Mouse (Mus musculus) lung, embryonic 14.5 days (tissue): Measurements from ENCODE around the gene Ints4. TPM values are rescaled to one million over a fixed set of nuclear protein-coding genes. Genes with fewer than 3 reads are reported as not detected.

Source experiments
- ATAC-seq: fragments of 200-750 bp; cut with Nextera tagmentation; 2 replicates; pipeline ENCODE4 v1.8.0; 2017; ENCODE audit warnings: mild to moderate bottlenecking, moderate TSS enrichment, moderate library complexity; ENCODE audit not compliant: insufficient read depth
- DNase-seq: peaks from one replicate; pipeline ENCODE4 v3.0.0-alpha.2; 2015
- H3K27ac ChIP-seq: fragments of 300-500 bp; sonication (generic); 2 replicates; pipeline ENCODE4 v1.5.1; 2014; ENCODE audit warnings: low read depth, mild to moderate bottlenecking, moderate library complexity
- H3K27me3 ChIP-seq: fragments of 300-500 bp; sonication (generic); 2 replicates; pipeline ENCODE4 v1.6.1; 2014; ENCODE audit warnings: low read length, control low read depth; ENCODE audit not compliant: insufficient read depth
- H3K36me3 ChIP-seq: fragments of 300-500 bp; sonication (generic); 2 replicates; pipeline ENCODE4 v1.6.1; 2014; ENCODE audit warnings: control low read depth; ENCODE audit not compliant: insufficient read depth
- H3K4me1 ChIP-seq: fragments of 300-500 bp; sonication (generic); 2 replicates; pipeline ENCODE4 v1.6.1; 2014; ENCODE audit warnings: antibody characterized with exemption, control low read depth; ENCODE audit not compliant: insufficient read depth
- H3K4me2 ChIP-seq: fragments of 300-500 bp; sonication (generic); 2 replicates; pipeline ENCODE4 v1.6.1; 2014; ENCODE audit warnings: mild to moderate bottlenecking
- H3K4me3 ChIP-seq: fragments of 300-500 bp; sonication (generic); 2 replicates; pipeline ENCODE4 v1.5.1; 2014; ENCODE audit warnings: low read depth, low read length
- H3K9ac ChIP-seq: fragments of 300-500 bp; sonication (generic); 2 replicates; pipeline ENCODE4 v1.6.1; 2014
- H3K9me3 ChIP-seq: fragments of 300-500 bp; sonication (generic); 2 replicates; pipeline ENCODE4 v1.6.1; 2016; ENCODE audit warnings: low read depth, low read length, control low read depth
- CTCF ChIP-seq: IDR thresholded peaks from 2 replicates; pipeline ENCODE4 v1.5.1; 2016; ENCODE audit warnings: antibody characterized with exemption, low read depth
- WGBS: fragments of 180-500 bp; shearing (Covaris S2); extraction: QIAGEN DNeasy Blood & Tissue Kit; methylation state at CpG from one replicate; pipeline ENCODE4 v1.1.7; 2014; 5-methylcytosine and 5-hydroxymethylcytosine counted together
- polyA plus RNA-seq: library from polyadenylated mRNA; unstranded; fragments of >200 nt; fragmentation: Nextera tagmentation; extraction: Ambion mirVana; gene quantifications from 2 replicates; pipeline ENCODE4 v1.2.1, GENCODE M21; 2014

Ints4 gene
- polyA plus RNA-seq, 1 experiment from 2014 or later, result 62.0 TPM

GRCm38 (mm10) chr7:97483378-97483777 lies 2.6 kb downstream of the Ints4 start:
- H3K4me2 ChIP-seq, result no peak overlapping the region
- DNase-seq (no peak), ATAC-seq (no peak)
- no peaks in the 10 kb centered on the region for H3K27me3 ChIP-seq
- no peak for TF ChIP-seq CTCF
- no peak overlapping the region for H3K27ac ChIP-seq
- H3K9me3 ChIP-seq, result no peaks in the 10 kb centered on the region
- 75% methylated on average over 2 of the region's 2 CpGs for WGBS
- H3K4me3 ChIP-seq, result no peak overlapping the region
- H3K4me1 ChIP-seq, result 0 out of 2 replicates have a peak, but pooled peaks cover 3% of the 10 kb centered on the region
- peaks cover 36% of the 10 kb centered on the region for H3K36me3 ChIP-seq
- H3K9ac ChIP-seq, result no peak overlapping the region

- Histone ChIP-seq H3K4me1 (no peaks in the 10 kb centered on the region), H3K27ac (no peak overlapping the region), H3K36me3 (peaks cover 61% of the 10 kb centered on the region), H3K9me3 (no peaks in the 10 kb centered on the region), H3K9ac (no peak overlapping the region), H3K4me3 (no peak overlapping the region), H3K4me2 (no peak overlapping the region), H3K27me3 (no peaks in the 10 kb centered on the region)
- DNase-seq (no peak), ATAC-seq (no peak)
- WGBS, result 68% methylated on average over 3 of the region's 3 CpGs
- TF ChIP-seq CTCF, result no peak
Measured at GRCm38 (mm10) chr7:97491157-97491556, 10.4 kb downstream of the Ints4 start.

DNA sequence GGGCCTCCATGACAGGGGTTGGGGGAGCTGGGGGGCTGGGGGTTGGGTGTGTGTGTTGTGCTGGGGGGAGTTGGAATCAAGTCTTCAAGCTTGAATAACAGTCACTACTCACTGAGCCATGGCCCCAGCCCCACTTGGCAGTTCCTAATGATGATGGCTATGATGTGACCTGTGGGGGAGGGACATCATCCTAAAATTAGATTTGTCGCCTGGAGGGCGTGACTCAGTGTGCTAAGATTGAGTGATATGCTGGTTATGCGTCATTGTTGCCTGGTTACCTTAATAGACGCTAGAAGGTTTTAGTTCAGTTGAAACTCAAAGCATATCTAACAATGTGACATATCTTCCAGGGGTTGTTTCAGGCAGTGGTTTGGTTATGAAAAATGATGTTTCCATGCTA lies 11.7 kb downstream of the Ints4 start:
- 90% methylated on average over 4 of the region's 4 CpGs for WGBS
- H3K36me3 ChIP-seq, result peaks cover 50% of the 10 kb centered on the region
- H3K9me3 ChIP-seq, result no peaks in the 10 kb centered on the region
- no peak overlapping the region for H3K4me2 ChIP-seq
- no peaks in the 10 kb centered on the region for H3K27me3 ChIP-seq
- no peak overlapping the region for H3K9ac ChIP-seq
- ATAC-seq (no peak), DNase-seq (no peak)
- H3K27ac ChIP-seq, result no peak overlapping the region
- no peak for TF ChIP-seq CTCF
- no peaks in the 10 kb centered on the region for H3K4me1 ChIP-seq
- no peak overlapping the region for H3K4me3 ChIP-seq

DNA sequence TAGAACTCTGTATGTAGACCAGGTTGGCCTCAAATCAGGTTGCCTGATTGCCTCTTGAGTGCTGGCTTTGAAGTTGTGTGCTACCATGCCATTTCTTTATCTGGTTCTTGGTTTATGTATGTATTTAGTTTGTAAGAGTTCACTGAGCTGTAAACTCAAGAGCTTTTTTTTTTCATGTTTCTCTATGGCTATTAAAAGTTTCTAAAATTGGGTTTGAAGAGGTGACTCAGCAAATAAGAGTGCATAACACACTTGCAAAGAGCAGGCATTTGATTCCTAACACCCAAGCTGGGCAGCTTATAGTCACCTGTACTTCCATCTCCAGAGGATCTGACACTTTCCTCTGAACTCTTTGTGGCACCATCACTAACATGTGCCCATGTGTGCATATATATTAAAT lies 14.3 kb downstream of the Ints4 start:
- no peak overlapping the region for H3K27ac ChIP-seq
- H3K9ac ChIP-seq, result no peak overlapping the region
- H3K4me3 ChIP-seq, result no peak overlapping the region
- H3K4me2 ChIP-seq, result no peak overlapping the region
- no peak for TF ChIP-seq CTCF
- H3K4me1 ChIP-seq, result no peaks in the 10 kb centered on the region
- no peak for DNase-seq
- peaks cover 42% of the 10 kb centered on the region for H3K36me3 ChIP-seq
- H3K27me3 ChIP-seq, result no peaks in the 10 kb centered on the region
- ATAC-seq, result no peak
- H3K9me3 ChIP-seq, result no peaks in the 10 kb centered on the region

DNA sequence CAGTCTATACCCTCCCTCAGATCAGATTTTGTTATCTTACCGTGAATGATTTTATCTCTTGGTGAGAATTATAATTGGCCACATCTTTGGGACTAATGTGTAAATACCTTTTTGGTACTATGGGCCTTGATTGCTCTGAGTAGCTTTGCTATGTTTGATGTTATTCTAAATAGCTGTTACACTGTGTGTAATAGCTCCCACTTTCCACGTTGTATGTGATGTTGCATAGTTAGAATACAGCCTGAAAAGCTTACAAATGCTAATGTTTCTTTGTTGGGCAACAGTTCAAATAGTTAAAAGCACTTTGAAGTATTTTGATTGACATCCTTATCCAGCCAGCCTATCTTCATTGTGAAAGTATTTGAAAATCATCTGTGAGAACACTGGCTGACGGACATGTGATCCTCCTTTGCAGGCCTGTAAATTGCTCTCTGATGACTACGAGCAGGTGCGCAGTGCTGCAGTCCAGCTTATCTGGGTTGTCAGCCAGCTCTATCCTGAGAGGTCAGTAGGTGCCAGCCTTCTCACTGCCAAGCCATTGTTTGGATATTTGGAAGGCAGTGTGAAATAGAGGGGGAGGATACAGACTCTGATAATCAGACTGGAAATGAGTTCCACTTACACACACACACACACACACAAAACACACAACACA lies 19.9 kb downstream of the Ints4 start:
- DNase-seq (no peak), ATAC-seq (no peak)
- Histone ChIP-seq H3K4me2 (no peak overlapping the region), H3K27me3 (no peaks in the 10 kb centered on the region), H3K27ac (no peak overlapping the region), H3K4me1 (no peaks in the 10 kb centered on the region), H3K9ac (no peak overlapping the region), H3K36me3 (peaks cover 42% of the 10 kb centered on the region), H3K9me3 (no peaks in the 10 kb centered on the region), H3K4me3 (no peak overlapping the region)
- TF ChIP-seq CTCF, result no peak
- WGBS, result 73% methylated on average over 5 of the region's 5 CpGs

- ATAC-seq (no peak), DNase-seq (no peak)
- Histone ChIP-seq H3K9me3 (no peaks in the 10 kb centered on the region), H3K27ac (no peak overlapping the region), H3K27me3 (no peaks in the 10 kb centered on the region), H3K4me3 (no peak overlapping the region), H3K36me3 (peaks cover 73% of the 10 kb centered on the region), H3K4me1 (no peaks in the 10 kb centered on the region), H3K4me2 (no peak overlapping the region), H3K9ac (no peak overlapping the region)
- WGBS, result 78% methylated on average over 1 of the region's 1 CpGs
- TF ChIP-seq CTCF, result no peak
Measured at GRCm38 (mm10) chr7:97514786-97515185, 34.0 kb downstream of the Ints4 start.

GRCm38 (mm10) chr7:97519935-97520334 lies 39.2 kb downstream of the Ints4 start:
- Histone ChIP-seq H3K4me3 (no peak overlapping the region), H3K27ac (no peak overlapping the region), H3K4me1 (no peaks in the 10 kb centered on the region), H3K9ac (no peak overlapping the region), H3K9me3 (no peaks in the 10 kb centered on the region), H3K4me2 (no peak overlapping the region), H3K36me3 (peaks cover 55% of the 10 kb centered on the region), H3K27me3 (no peaks in the 10 kb centered on the region)
- DNase-seq, result no peak
- no peak for TF ChIP-seq CTCF
- ATAC-seq, result no peak
- WGBS, result 89% methylated on average over 2 of the region's 2 CpGs
